Comparison of ENCODE assay signal across 9 mouse cellular contexts in genomic region chr5:113286591-113287520, GRCm38 (mm10). TPM values are rescaled to one million over a fixed set of nuclear protein-coding genes. Genes with fewer than 3 reads are reported as not detected.
DNase-seq lines count a peak whose midpoint lies in the region; ATAC-seq and TF ChIP-seq lines count a peak whose summit lies in the region.
"Had no signal": no experiment of that assay in that cellular context is flagged by ENCODE, and none has a peak within 500 bp of the region (broad histone marks: within the 10 kb centered on the region; RNA-seq: fewer than 3 reads in every experiment).

No protein-coding gene starts in this region.

- H3K9ac ChIP-seq in forebrain, postnatal 0 days, result peak overlapping the region; percentile 35
- no peak overlapping the region for H3K9ac ChIP-seq in kidney, embryonic 14.5 days (ENCODE audit: low read depth, low read length)
- H3K9ac ChIP-seq in liver, postnatal 0 days (replicated peaks), result no peak overlapping the region
- H3K9ac ChIP-seq: liver, embryonic 13.5 days had no signal

- H3K36me3 ChIP-seq in heart, embryonic 10.5 days, result no peaks in the 10 kb centered on the region
- peaks cover 35% of the 10 kb centered on the region for H3K36me3 ChIP-seq in forebrain, postnatal 0 days (ENCODE audit: insufficient read depth)
- H3K36me3 ChIP-seq in kidney, embryonic 14.5 days (ENCODE audit: control insufficient read depth, insufficient read depth, low read length), result no peaks in the 10 kb centered on the region
- no peaks in the 10 kb centered on the region for H3K36me3 ChIP-seq in liver, postnatal 0 days (replicated peaks; ENCODE audit: insufficient read depth, low read length)
- H3K36me3 ChIP-seq: liver, embryonic 13.5 days had no signal

- no peak overlapping the region for H3K27ac ChIP-seq in heart, embryonic 10.5 days
- H3K27ac ChIP-seq in forebrain, postnatal 0 days (ENCODE audit: low read depth, low read length), result no peak overlapping the region
- H3K27ac ChIP-seq in kidney, embryonic 14.5 days (ENCODE audit: low read depth, low read length), result no peak overlapping the region
- H3K27ac ChIP-seq in liver, postnatal 0 days (ENCODE audit: low read depth), result no peak overlapping the region
- H3K27ac ChIP-seq in olfactory bulb, adult 2 months (ENCODE audit: insufficient read depth, low read depth, low read length), result peak overlapping the region; percentile 8; the same call in 1 of the 2 replicates
- H3K27ac ChIP-seq: liver, embryonic 13.5 days had no signal

- no peak for TF ChIP-seq EP300 in liver, postnatal 0 days (IDR thresholded peaks at IDR 0.05; ENCODE audit: low read depth)

- ATAC-seq in forebrain, postnatal 0 days, result peak; percentile 38; the same call in 1 of the 2 replicates
- no peak for ATAC-seq in kidney, embryonic 14.5 days (ENCODE audit: low FRiP score, low TSS enrichment)
- no peak for ATAC-seq in liver, postnatal 0 days

- WGBS in heart, embryonic 10.5 days, result 6% methylated on average over 59 of the region's 60 CpGs
- 4% methylated on average over 58 of the region's 60 CpGs for WGBS in forebrain, postnatal 0 days
- 4% methylated on average over 59 of the region's 60 CpGs for whole genome bisulfite sequencing in kidney, embryonic 14.5 days
- WGBS in liver, postnatal 0 days (ENCODE audit: insufficient replicate concordance), result 7% methylated on average over 52 of the region's 60 CpGs
- 14% methylated on average over 55 of the region's 60 CpGs for WGBS in olfactory bulb, adult 2 months

- peak overlapping the region; percentile 50 for H3K4me2 ChIP-seq in forebrain, postnatal 0 days (ENCODE audit: low read depth)
- peak overlapping the region; percentile 30; the same call in 1 of the 2 replicates for H3K4me2 ChIP-seq in kidney, embryonic 14.5 days (replicated peaks; ENCODE audit: low read depth, low read length)
- H3K4me2 ChIP-seq in liver, postnatal 0 days (ENCODE audit: low read depth, low read length), result no peak overlapping the region
- H3K4me2 ChIP-seq: liver, embryonic 13.5 days had no signal

- peaks cover 83% of the 10 kb centered on the region for H3K27me3 ChIP-seq in heart, embryonic 10.5 days (ENCODE audit: insufficient read depth, poor library complexity, severe bottlenecking)
- H3K27me3 ChIP-seq in forebrain, postnatal 0 days (ENCODE audit: insufficient read depth, low read length), result 0 out of 2 replicates have a peak, but pooled peaks cover 5% of the 10 kb centered on the region
- H3K27me3 ChIP-seq in kidney, embryonic 14.5 days (ENCODE audit: control insufficient read depth, insufficient read depth, low read length), result peaks cover 31% of the 10 kb centered on the region
- peaks cover 27% of the 10 kb centered on the region for H3K27me3 ChIP-seq in liver, postnatal 0 days (ENCODE audit: insufficient read depth, low read length)

- no peak for DNase-seq in heart, embryonic 10.5 days (ENCODE audit: low spot score)
- no peak for DNase-seq in heart, adult 11 months
- peak; percentile 86 to 93 for DNase-seq in cerebellum, adult 18-20 months
- DNase-seq in forebrain, postnatal 0 days, result peak; percentile 84
- peak; percentile 67 for DNase-seq in liver, postnatal 0 days
- no peak for DNase-seq in adipocyte (ENCODE audit: low spot score)
- DNase-seq: liver, embryonic 13.5 days had no signal

- TF ChIP-seq CTCF in forebrain, postnatal 0 days (IDR thresholded peaks at IDR 0.05; ENCODE audit: low read depth), result peak; percentile 83
- TF ChIP-seq CTCF in liver, postnatal 0 days (IDR thresholded peaks at IDR 0.05; ENCODE audit: low read depth), result peak; percentile 70
- peak; percentile 83 for TF ChIP-seq CTCF in olfactory bulb, adult 2 months (IDR thresholded peaks at IDR 0.05; ENCODE audit: insufficient read depth, low read depth, low read length)

- H3K4me3 ChIP-seq in heart, embryonic 10.5 days, result peak overlapping the region; percentile 36
- peak overlapping the region; percentile 19 for H3K4me3 ChIP-seq in forebrain, postnatal 0 days (ENCODE audit: low read depth, low read length)
- H3K4me3 ChIP-seq in kidney, embryonic 14.5 days (ENCODE audit: low read length), result peak overlapping the region; percentile 19
- H3K4me3 ChIP-seq in liver, postnatal 0 days (ENCODE audit: low read depth, low read length), result no peak overlapping the region
- H3K4me3 ChIP-seq in olfactory bulb, adult 2 months (ENCODE audit: insufficient read depth, low read depth, low read length), result no peak overlapping the region
- H3K4me3 ChIP-seq: liver, embryonic 13.5 days had no signal

- H3K9me3 ChIP-seq in heart, embryonic 10.5 days, result no peaks in the 10 kb centered on the region
- no peaks in the 10 kb centered on the region for H3K9me3 ChIP-seq in forebrain, postnatal 0 days (ENCODE audit: low read length)
- H3K9me3 ChIP-seq in kidney, embryonic 14.5 days (ENCODE audit: control insufficient read depth, low read length), result no peaks in the 10 kb centered on the region
- no peaks in the 10 kb centered on the region for H3K9me3 ChIP-seq in liver, postnatal 0 days (ENCODE audit: low read length)
- H3K9me3 ChIP-seq: liver, embryonic 13.5 days had no signal

- no peak for TF ChIP-seq POLR2A in olfactory bulb, adult 2 months (IDR thresholded peaks at IDR 0.05; ENCODE audit: insufficient read depth, low read depth, low read length)

- peaks cover 8% of the 10 kb centered on the region for H3K4me1 ChIP-seq in heart, embryonic 10.5 days
- H3K4me1 ChIP-seq in forebrain, postnatal 0 days (ENCODE audit: insufficient read depth), result no peaks in the 10 kb centered on the region
- H3K4me1 ChIP-seq in kidney, embryonic 14.5 days (ENCODE audit: control insufficient read depth, insufficient read depth, low read length), result no peaks in the 10 kb centered on the region; the same call in 1 of the 2 replicates
- H3K4me1 ChIP-seq in liver, postnatal 0 days (ENCODE audit: insufficient read depth), result no peaks in the 10 kb centered on the region
- peaks cover 50% of the 10 kb centered on the region for H3K4me1 ChIP-seq in olfactory bulb, adult 2 months (ENCODE audit: control insufficient read depth, insufficient read depth, low read length)
- H3K4me1 ChIP-seq: liver, embryonic 13.5 days had no signal

RNA-seq across cellular contexts. Expression of gene Sgsm1, which starts 23.7 kb away (rescaled TPM):
- polyA plus RNA-seq in heart, embryonic 10.5 days (2016; fragmentation: Nextera tagmentation; extraction: Ambion mirVana), result 6.5 and 6.7 TPM in 2 replicates
- total RNA-seq in forebrain, postnatal 0 days (2014; rRNA removed), result 42.0 and 48.7 TPM in 2 replicates
- 10.1 and 16.5 TPM in 2 replicates for polyA plus RNA-seq in forebrain, postnatal 0 days (2015; fragmentation: Nextera tagmentation; extraction: Ambion mirVana)
- 3.9 and 5.0 TPM in 2 replicates for polyA plus RNA-seq in kidney, embryonic 14.5 days (2014; fragmentation: Nextera tagmentation; extraction: Ambion mirVana)
- polyA plus RNA-seq in liver, postnatal 0 days (2015; fragmentation: Nextera tagmentation; extraction: Ambion mirVana), result 0.45 and 0.49 TPM in 2 replicates
- polyA plus RNA-seq in olfactory bulb, adult 2 months (2012; ENCODE audit: insufficient read depth, insufficient read length, low replicate concordance, missing spikeins), result not detected in 2 replicates

Comparison
In these comparisons a context has a peak if more than half of its experiments do, and no peak if none do; other contexts are left out.
1. DNase-seq: peak in cerebellum, adult 18-20 months (2 of 2), forebrain, postnatal 0 days (single experiment) and liver, postnatal 0 days (single experiment); none in heart, embryonic 10.5 days (single experiment), heart, adult 11 months (single experiment) and adipocyte (single experiment).
2. H3K4me3 ChIP-seq: peak in heart, embryonic 10.5 days (single experiment), forebrain, postnatal 0 days (single experiment) and kidney, embryonic 14.5 days (single experiment); none in liver, postnatal 0 days (single experiment) and olfactory bulb, adult 2 months (single experiment).
3. Peak in every context shown above with its lines, with median percentiles within 50 percentile points of each other: CTCF ChIP-seq.